Mouse (Mus musculus): Measurements from ENCODE around the gene Ccdc32.

GRCm38 (mm10) chr2:118978064-118978463 lies 51.1 kb downstream of the Ccdc32 start:
- peak; percentile 23 for TF ChIP-seq CTCF (conservative IDR thresholded peaks at IDR 0.05; ENCODE audit: low read length)
- TF ChIP-seq POU5F1 (IDR thresholded peaks at IDR 0.05; ENCODE audit: borderline replicate concordance, low read length): no peak
- TF ChIP-seq NANOG (IDR thresholded peaks at IDR 0.05; ENCODE audit: borderline replicate concordance, low read length): no peak
